Mouse (Mus musculus): ENCODE measurements around the gene Tex19.1. TPM values are rescaled to one million over a fixed set of nuclear protein-coding genes. Genes with fewer than 3 reads are reported as not detected.

Gene Tex19.1
- polyA plus RNA-seq, 1 experiment from 2014 or later = 0.34 TPM

GRCm38 (mm10) chr11:121121151-121121550, 24.8 kb upstream of the Tex19.1 start:
- Histone ChIP-seq H3K9ac (ENCODE audit: low read length) (no peak overlapping the region), H3K9me3 (ENCODE audit: control insufficient read depth, low read length) (no peaks in the 10 kb centered on the region), H3K4me1 (replicated peaks; ENCODE audit: control insufficient read depth, insufficient read depth) (no peaks in the 10 kb centered on the region), H3K4me2 (replicated peaks; ENCODE audit: low read depth) (no peak overlapping the region), H3K27me3 (ENCODE audit: control insufficient read depth, insufficient read depth, low read length) (no peaks in the 10 kb centered on the region), H3K36me3 (ENCODE audit: control insufficient read depth, insufficient read depth, low read length) (no peaks in the 10 kb centered on the region), H3K4me3 (ENCODE audit: low read depth, low read length) (no peak overlapping the region), H3K27ac (replicated peaks) (no peak overlapping the region)
- ATAC-seq (ENCODE audit: low FRiP score, low TSS enrichment) (no peak), DNase-seq (ENCODE audit: low spot score) (no peak)
- WGBS = 58% methylated on average over 3 of the region's 3 CpGs
- TF ChIP-seq EP300 (optimal IDR thresholded peaks at IDR 0.05) (no peak), CTCF (IDR thresholded peaks at IDR 0.05; ENCODE audit: low read depth) (no peak)

GRCm38 (mm10) chr11:121122024-121122670, 23.8 kb upstream of the Tex19.1 start:
- Histone ChIP-seq H3K9ac (ENCODE audit: low read length) (no peak overlapping the region), H3K9me3 (ENCODE audit: control insufficient read depth, low read length) (no peaks in the 10 kb centered on the region), H3K27me3 (ENCODE audit: control insufficient read depth, insufficient read depth, low read length) (no peaks in the 10 kb centered on the region), H3K27ac (replicated peaks) (no peak overlapping the region), H3K4me2 (replicated peaks; ENCODE audit: low read depth) (no peak overlapping the region), H3K4me1 (replicated peaks; ENCODE audit: control insufficient read depth, insufficient read depth) (no peaks in the 10 kb centered on the region), H3K4me3 (ENCODE audit: low read depth, low read length) (no peak overlapping the region), H3K36me3 (ENCODE audit: control insufficient read depth, insufficient read depth, low read length) (no peaks in the 10 kb centered on the region)
- 56% methylated on average over 2 of the region's 2 CpGs for whole genome bisulfite sequencing
- no peak for DNase-seq (ENCODE audit: low spot score)
- TF ChIP-seq CTCF (IDR thresholded peaks at IDR 0.05; ENCODE audit: low read depth) (no peak), EP300 (optimal IDR thresholded peaks at IDR 0.05) (no peak)
- ATAC-seq (ENCODE audit: low FRiP score, low TSS enrichment) = no peak

DNA sequence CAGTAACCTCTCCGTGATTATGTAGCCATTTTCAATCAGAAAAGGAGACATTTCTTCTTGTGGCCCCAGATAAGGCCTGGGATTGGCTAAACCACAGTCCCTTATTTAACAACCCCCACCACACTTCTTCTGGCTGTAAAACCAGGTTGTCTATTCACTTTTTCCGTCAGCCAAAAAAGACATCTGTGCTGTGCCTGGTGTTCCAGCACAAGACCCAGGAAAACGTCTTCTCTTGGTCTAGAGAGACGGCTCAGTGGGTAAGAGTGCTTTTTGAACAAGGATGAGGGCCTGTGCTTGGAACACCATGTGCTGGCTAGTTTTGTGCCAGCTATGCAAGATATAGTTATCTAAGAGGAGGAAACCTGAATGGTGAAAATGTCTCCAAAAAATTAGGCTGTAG, 22.5 kb upstream of the Tex19.1 start:
- ATAC-seq (ENCODE audit: low FRiP score, low TSS enrichment) (no peak), DNase-seq (ENCODE audit: low spot score) (no peak)
- Histone ChIP-seq H3K9ac (ENCODE audit: low read length) (no peak overlapping the region), H3K27ac (replicated peaks) (no peak overlapping the region), H3K4me1 (replicated peaks; ENCODE audit: control insufficient read depth, insufficient read depth) (no peaks in the 10 kb centered on the region), H3K4me3 (ENCODE audit: low read depth, low read length) (no peak overlapping the region), H3K4me2 (replicated peaks; ENCODE audit: low read depth) (no peak overlapping the region), H3K9me3 (ENCODE audit: control insufficient read depth, low read length) (no peaks in the 10 kb centered on the region), H3K27me3 (ENCODE audit: control insufficient read depth, insufficient read depth, low read length) (no peaks in the 10 kb centered on the region), H3K36me3 (ENCODE audit: control insufficient read depth, insufficient read depth, low read length) (no peaks in the 10 kb centered on the region)
- TF ChIP-seq CTCF (IDR thresholded peaks at IDR 0.05; ENCODE audit: low read depth) = no peak
- 88% methylated on average over 4 of the region's 4 CpGs for WGBS

- 63% methylated on average over 3 of the region's 3 CpGs for WGBS
- H3K9ac ChIP-seq (ENCODE audit: low read length) = no peak overlapping the region
- no peaks in the 10 kb centered on the region for H3K36me3 ChIP-seq (ENCODE audit: control insufficient read depth, insufficient read depth, low read length)
- TF ChIP-seq CTCF (IDR thresholded peaks at IDR 0.05; ENCODE audit: low read depth) = no peak
- H3K4me3 ChIP-seq (ENCODE audit: low read depth, low read length) = no peak overlapping the region
- no peaks in the 10 kb centered on the region for H3K4me1 ChIP-seq (replicated peaks; ENCODE audit: control insufficient read depth, insufficient read depth)
- no peak for DNase-seq (ENCODE audit: low spot score)
- no peaks in the 10 kb centered on the region for H3K9me3 ChIP-seq (ENCODE audit: control insufficient read depth, low read length)
- H3K4me2 ChIP-seq (replicated peaks; ENCODE audit: low read depth) = no peak overlapping the region
- no peaks in the 10 kb centered on the region for H3K27me3 ChIP-seq (ENCODE audit: control insufficient read depth, insufficient read depth, low read length)
- ATAC-seq (ENCODE audit: low FRiP score, low TSS enrichment) = no peak
- H3K27ac ChIP-seq (replicated peaks) = no peak overlapping the region
Measured at GRCm38 (mm10) chr11:121125522-121126172, 20.3 kb upstream of the Tex19.1 start.

GRCm38 (mm10) chr11:121126395-121126794, 19.5 kb upstream of the Tex19.1 start:
- no peak for DNase-seq (ENCODE audit: low spot score)
- TF ChIP-seq EP300 (optimal IDR thresholded peaks at IDR 0.05) (no peak), CTCF (IDR thresholded peaks at IDR 0.05; ENCODE audit: low read depth) (peak; percentile 62)

GRCm38 (mm10) chr11:121127441-121127840, 18.5 kb upstream of the Tex19.1 start:
- H3K4me3 ChIP-seq (ENCODE audit: low read depth, low read length) = no peak overlapping the region
- DNase-seq (ENCODE audit: low spot score) (no peak), ATAC-seq (ENCODE audit: low FRiP score, low TSS enrichment) (no peak)
- no peak for TF ChIP-seq CTCF (IDR thresholded peaks at IDR 0.05; ENCODE audit: low read depth)
- no peak for TF ChIP-seq EP300 (optimal IDR thresholded peaks at IDR 0.05)
- no peaks in the 10 kb centered on the region for H3K36me3 ChIP-seq (ENCODE audit: control insufficient read depth, insufficient read depth, low read length)
- no peak overlapping the region for H3K27ac ChIP-seq (replicated peaks)
- H3K4me2 ChIP-seq (replicated peaks; ENCODE audit: low read depth) = no peak overlapping the region
- no peaks in the 10 kb centered on the region for H3K9me3 ChIP-seq (ENCODE audit: control insufficient read depth, low read length)
- no peaks in the 10 kb centered on the region for H3K4me1 ChIP-seq (replicated peaks; ENCODE audit: control insufficient read depth, insufficient read depth)
- no peaks in the 10 kb centered on the region for H3K27me3 ChIP-seq (ENCODE audit: control insufficient read depth, insufficient read depth, low read length)
- WGBS = 92% methylated on average over 3 of the region's 3 CpGs
- no peak overlapping the region for H3K9ac ChIP-seq (ENCODE audit: low read length)

More at GRCm38 (mm10) chr11:121126395-121126794, 19.5 kb upstream of the Tex19.1 start:
- no peak overlapping the region for H3K27ac ChIP-seq (replicated peaks)
- 73% methylated on average over 1 of the region's 1 CpGs for WGBS
- no peak for ATAC-seq (ENCODE audit: low FRiP score, low TSS enrichment)
- H3K4me3 ChIP-seq (ENCODE audit: low read depth, low read length) = no peak overlapping the region
- no peaks in the 10 kb centered on the region for H3K27me3 ChIP-seq (ENCODE audit: control insufficient read depth, insufficient read depth, low read length)
- no peak overlapping the region for H3K9ac ChIP-seq (ENCODE audit: low read length)
- no peaks in the 10 kb centered on the region for H3K4me1 ChIP-seq (replicated peaks; ENCODE audit: control insufficient read depth, insufficient read depth)
- H3K9me3 ChIP-seq (ENCODE audit: control insufficient read depth, low read length) = no peaks in the 10 kb centered on the region
- H3K4me2 ChIP-seq (replicated peaks; ENCODE audit: low read depth) = no peak overlapping the region
- no peaks in the 10 kb centered on the region for H3K36me3 ChIP-seq (ENCODE audit: control insufficient read depth, insufficient read depth, low read length)
